Mouse (Mus musculus) right cerebral cortex, postnatal 36 days (tissue): ENCODE measurements at regions not wholly inside any gene's neighbourhood (a gene's known extent, or its start where the extent isn't known, plus 50 kb on each side); places are given as distances from the start of the nearest gene placed in this dataset.

Experiments
- DNase-seq, 2 experiments: peaks; one replicate each; pipeline ENCODE4 v3.0.0; 2022; ENCODE audit warnings: low spot score in 2 of 2, mixed read lengths in 1 of 2

- no peak for DNase-seq
Measured at GRCm38 (mm10) chr11:31721908-31722307, 50.2 kb upstream of the Bod1 start.

DNA sequence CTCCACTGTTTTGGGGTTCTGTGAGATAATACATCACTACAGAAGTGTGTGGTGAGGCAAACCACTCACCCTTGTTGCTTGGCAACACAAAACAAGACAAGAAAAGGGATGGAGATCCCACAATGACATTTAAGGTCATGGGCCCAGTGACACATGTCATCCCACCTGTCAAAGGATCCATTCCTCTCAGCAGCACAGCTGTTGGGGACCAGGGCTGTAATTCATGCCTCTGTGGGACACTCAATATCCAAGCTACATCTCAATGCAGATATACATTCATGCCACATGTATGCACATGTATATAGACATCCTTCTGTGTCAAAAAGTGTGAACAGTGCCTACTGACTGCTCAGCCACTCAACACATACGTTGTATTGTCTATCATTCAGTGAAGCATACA lies 52.8 kb upstream of the Bod1 start:
- no peak for DNase-seq

DNA sequence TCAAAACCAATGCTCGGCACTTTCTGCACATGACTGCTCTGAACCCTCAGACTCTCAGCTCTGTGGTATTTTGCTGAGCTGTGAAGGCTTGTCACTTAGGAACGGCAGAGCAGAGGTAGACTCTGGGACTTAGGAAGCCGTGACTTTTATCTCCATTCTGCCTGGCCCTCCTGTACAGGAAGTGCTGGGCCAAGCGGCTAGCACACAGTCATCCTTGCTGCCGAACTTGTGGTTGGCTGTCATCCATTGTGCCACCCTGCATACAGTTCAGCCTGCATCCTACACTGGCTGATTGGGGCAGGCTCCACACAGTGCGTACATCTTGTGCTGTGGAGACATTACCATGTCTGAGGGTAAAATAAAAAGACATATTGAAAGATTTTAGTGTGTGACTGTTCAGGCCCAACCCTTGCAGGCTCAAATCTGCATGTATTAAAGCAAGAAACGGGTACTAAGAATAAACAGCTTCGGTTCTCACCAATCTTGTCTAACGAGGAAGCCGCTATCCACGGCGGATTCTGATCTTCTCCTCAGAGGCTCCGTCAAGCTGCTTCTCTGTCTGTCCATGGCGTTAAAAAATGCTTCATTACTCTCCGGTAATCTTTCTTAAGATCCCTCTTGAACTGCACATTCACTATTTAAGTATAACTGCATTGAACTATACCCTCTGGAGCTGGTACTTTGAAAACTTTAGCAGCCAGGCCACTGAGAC lies 54.4 kb upstream of the Bod1 start:
- DNase-seq: no peak

- DNase-seq: no peak
Measured at GRCm38 (mm10) chr11:31727289-31727688, 55.6 kb upstream of the Bod1 start.

GRCm38 (mm10) chr11:31729728-31730127 lies 58.0 kb upstream of the Bod1 start:
- no peak for DNase-seq

DNA sequence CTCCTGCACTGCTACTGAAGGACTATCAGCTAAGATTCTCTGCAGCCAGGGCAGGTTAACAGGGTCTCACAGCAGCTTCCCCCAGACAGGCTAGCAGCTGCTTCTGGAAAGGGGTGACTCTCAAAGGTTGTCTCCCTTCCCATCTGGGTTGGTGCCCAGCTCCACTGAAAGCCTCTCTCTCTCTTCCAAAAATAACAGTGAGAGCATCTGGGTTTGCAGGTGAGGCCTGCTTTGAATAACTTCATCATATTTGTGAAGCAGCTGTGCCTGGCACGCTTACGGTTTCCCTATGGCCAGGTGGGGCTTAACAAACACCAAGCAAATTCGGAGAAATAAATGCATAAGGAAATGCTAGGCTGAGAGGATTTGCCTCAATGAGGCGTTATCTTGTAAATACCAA lies 58.5 kb upstream of the Bod1 start:
- no peak for DNase-seq

GRCm38 (mm10) chr11:31730680-31731079 lies 59.0 kb upstream of the Bod1 start:
- no peak for DNase-seq

DNA sequence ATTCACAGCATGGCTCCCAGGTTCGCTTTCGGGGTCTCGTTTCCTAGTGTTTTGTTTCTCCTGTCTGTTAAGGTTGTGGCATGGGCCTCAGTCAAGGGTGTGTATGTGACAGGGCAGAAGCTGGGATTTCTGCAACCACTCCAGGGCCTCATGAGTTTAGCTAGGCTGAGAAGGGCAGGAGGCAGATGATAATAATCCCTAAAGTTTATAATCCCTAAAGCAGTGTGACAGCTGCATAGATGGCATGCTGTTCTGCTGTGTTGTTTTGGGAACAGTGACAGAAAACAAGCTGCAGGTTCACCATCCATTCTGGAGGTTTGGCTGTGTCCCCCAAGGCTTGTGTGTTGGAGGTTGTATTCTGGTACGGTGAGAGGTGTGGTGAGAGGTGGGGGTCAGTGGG lies 59.8 kb upstream of the Bod1 start:
- no peak for DNase-seq

- no peak for DNase-seq
Measured at GRCm38 (mm10) chr11:31732342-31732741, 60.7 kb upstream of the Bod1 start.

DNA sequence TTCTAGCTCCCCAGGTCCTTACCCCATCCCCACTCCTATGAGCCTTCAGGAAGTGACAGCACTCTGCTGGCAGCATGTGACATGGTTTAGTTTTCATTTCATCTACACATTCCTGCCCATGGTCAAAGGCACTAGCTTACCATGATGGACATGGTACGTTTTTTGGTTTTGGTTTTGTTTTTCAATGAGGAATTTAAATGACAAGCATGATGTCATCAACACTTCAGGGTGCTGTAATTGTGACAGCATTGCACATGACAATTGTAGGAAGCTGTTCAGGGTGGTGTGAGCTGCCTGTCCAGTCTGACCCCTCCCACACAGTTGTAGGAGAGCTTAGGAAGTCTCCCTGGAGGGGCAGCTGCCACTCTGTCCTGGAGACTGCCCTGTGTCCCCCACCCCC lies 61.3 kb upstream of the Bod1 start:
- no peak for DNase-seq

- no peak for DNase-seq
Measured at GRCm38 (mm10) chr11:31734091-31734490, 62.4 kb upstream of the Bod1 start.

DNA sequence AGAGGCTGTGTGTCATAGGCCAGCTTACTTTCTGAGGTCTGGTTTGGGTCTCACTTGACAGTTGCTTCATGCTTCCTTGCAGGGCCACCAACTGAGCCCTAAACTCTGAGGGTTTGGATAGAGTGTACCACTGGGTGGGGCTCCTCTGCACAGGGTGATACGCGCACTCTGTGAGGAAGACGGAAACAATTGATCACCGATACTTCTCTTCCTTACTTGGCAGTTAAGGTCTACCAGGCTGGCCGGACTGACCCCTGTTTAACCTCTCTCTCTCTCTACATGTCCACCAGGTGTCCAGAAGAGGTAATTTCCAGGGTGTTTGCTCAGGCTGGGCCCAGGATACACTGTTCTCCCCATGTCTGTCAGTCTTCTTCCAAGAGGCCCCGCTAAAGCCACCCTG lies 63.6 kb upstream of the Bod1 start:
- no peak for DNase-seq

DNA sequence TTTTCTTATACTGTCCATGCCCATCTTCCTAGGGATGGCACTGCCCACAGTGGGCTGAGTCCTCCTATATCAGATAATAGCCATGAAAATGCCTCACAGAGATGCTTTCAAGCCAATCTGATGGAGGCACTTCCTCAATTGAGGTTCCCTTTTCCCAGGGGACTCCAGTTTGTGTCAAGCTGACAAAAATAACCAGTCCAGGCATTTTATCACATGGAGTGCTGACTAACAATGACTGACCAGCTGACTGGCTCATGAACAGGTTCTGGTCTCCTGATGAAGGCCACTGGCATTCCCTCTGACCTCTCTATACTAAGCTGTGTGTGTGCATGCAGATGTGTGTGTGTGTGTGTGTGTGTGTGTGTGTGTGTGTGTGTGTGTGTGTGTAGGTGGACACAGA lies 64.4 kb upstream of the Bod1 start:
- no peak for DNase-seq

DNA sequence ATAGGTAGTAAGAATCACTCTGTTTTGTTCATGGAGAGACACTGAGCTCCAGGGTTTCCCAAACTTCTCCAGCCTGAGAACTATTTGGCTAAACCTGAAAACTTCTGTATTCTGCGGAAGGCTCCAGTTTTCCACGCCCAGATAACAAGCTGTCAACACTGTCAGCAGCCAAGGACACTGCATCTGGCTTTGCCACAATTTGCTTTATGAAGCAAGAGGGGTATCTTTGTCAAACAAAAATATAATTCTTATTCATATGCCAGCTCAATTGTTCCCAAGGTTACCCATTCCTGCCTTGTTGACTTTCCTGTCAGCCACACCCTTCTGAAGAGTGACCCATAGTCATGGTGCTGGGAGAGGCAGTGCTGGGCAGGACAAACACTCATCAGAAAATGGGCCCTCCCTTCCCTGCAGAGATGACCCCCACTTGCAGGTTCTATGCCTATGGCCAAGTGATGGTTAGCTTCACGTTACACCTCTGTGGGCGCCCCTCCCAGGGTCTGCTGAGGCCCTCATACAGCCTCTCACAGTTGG lies 64.9 kb upstream of the Bod1 start:
- no peak for DNase-seq

GRCm38 (mm10) chr11:31738148-31739021 lies 66.7 kb upstream of the Bod1 start:
- DNase-seq: no peak

DNA sequence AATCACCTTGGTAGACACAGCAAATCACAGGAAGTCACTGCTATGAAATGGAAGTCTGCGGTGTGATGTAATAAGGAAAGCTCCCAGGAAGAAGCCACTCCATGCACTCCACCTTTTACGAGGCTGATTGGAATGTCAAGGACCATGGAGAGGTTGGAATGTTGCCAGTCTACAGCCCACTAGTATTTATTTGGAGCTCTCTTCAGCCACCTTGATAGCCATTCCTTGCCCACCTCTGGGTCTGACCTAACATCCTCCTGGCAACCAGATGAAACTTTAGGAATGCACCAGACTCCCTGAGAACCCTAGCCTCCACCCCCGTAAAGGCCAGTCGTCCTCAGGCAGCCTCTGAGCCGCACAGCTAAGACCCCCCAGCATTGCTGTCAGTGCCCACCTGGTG lies 68.7 kb upstream of the Bod1 start:
- DNase-seq: no peak

DNA sequence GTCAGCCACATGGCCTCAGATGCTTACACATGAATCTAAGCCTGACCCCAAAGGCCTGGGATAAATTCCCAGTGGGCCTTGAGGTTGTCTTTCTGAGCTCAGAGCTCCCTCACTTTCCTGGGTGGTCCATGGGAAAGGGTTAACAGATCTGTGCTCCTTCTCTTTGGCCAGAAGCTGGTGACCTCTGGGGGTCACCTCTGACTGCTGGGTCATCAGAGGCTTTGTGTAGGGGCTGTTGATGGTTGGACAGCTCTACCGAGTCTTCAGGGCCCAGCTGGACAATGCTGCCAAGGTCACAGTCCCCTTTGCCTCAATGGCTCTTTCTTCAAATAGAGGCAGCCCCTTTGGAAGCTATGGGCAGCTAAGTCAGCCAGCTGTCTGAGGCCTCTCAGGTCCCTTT lies 70.5 kb upstream of the Bod1 start:
- DNase-seq: no peak

GRCm38 (mm10) chr11:31744076-31744785 lies 72.5 kb upstream of the Bod1 start:
- DNase-seq: no peak

GRCm38 (mm10) chr11:31745028-31745865 lies 73.6 kb upstream of the Bod1 start:
- no peak for DNase-seq

GRCm38 (mm10) chr11:31745866-31746248 lies 74.2 kb upstream of the Bod1 start:
- no peak for DNase-seq

DNA sequence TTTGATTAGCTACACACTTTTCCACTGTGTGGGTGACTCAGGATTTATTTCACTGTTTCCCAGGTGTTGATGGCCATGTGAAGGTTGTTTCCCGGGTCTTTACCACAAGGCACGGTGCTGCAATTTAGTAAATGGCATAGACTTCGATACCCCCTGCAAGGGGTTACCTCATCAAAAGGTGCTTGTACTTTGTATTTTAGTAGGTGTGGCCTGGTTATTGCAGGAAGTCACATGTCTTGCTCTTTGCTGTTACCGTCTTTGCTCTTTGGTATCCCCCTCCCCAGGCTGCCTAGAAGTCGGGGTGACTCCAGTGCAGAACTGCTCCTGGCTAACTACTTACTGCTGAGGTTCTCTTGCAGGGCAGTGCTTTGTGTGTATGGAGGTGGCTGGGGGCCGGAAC lies 74.8 kb upstream of the Bod1 start:
- no peak for DNase-seq
